Mouse (Mus musculus): ENCODE results near the gene Trmt112.
"Not testable (repeated sequence)": the region's sequence is repeated elsewhere in the genome, so short reads cannot be mapped to it uniquely, and the experiment has no call there.

Trmt112 gene

GRCm38 (mm10) chr19:6909507-6910289 lies at the start of gene Trmt112, which contains the start of gene Prdx5:
TSS of gene Trmt112 (plus strand) at chr19:6909698.
TSS of gene Prdx5 (minus strand) at chr19:6910106.
- DNase-seq: peak; percentile 95 to 96

GRCm38 (mm10) chr19:6859971-6860370 lies 49.5 kb upstream of the Trmt112 start:
- DNase-seq: no peak

- DNase-seq: no peak
Measured at GRCm38 (mm10) chr19:6860706-6861105, 48.8 kb upstream of the Trmt112 start.

GRCm38 (mm10) chr19:6861451-6861850 lies 48.0 kb upstream of the Trmt112 start:
- no peak for DNase-seq

- peak; percentile 75 to 81 for DNase-seq
Measured at GRCm38 (mm10) chr19:6869355-6869754, 40.1 kb upstream of the Trmt112 start.

- peak; percentile 88 to 94 for DNase-seq
Measured at GRCm38 (mm10) chr19:6871574-6872271, 37.8 kb upstream of the Trmt112 start.

- no peak for DNase-seq
Measured at GRCm38 (mm10) chr19:6872701-6873100, 36.8 kb upstream of the Trmt112 start.

- no peak for DNase-seq
Measured at GRCm38 (mm10) chr19:6874257-6874656, 35.2 kb upstream of the Trmt112 start.

GRCm38 (mm10) chr19:6875834-6876233 lies 33.7 kb upstream of the Trmt112 start:
- DNase-seq: no peak

- no peak for DNase-seq
Measured at GRCm38 (mm10) chr19:6876799-6877198, 32.7 kb upstream of the Trmt112 start.

- DNase-seq: no peak
Measured at GRCm38 (mm10) chr19:6877965-6878364, 31.5 kb upstream of the Trmt112 start.

- peak; percentile 33 to 51 for DNase-seq
Measured at GRCm38 (mm10) chr19:6892512-6892911, 17.0 kb upstream of the Trmt112 start.

- DNase-seq: no peak
Measured at GRCm38 (mm10) chr19:6893731-6894451, 15.6 kb upstream of the Trmt112 start.

- not testable (repeated sequence) for DNase-seq
Measured at GRCm38 (mm10) chr19:6895608-6896305, 13.7 kb upstream of the Trmt112 start.

GRCm38 (mm10) chr19:6899641-6900040 lies 9.9 kb upstream of the Trmt112 start:
- peak in 1 of 2 experiments; percentile 65 for DNase-seq

- peak; percentile 58 to 75 for DNase-seq
Measured at GRCm38 (mm10) chr19:6903031-6903430, 6.5 kb upstream of the Trmt112 start.

GRCm38 (mm10) chr19:6904846-6905245 lies 4.7 kb upstream of the Trmt112 start:
- DNase-seq: peak; percentile 87 to 94

GRCm38 (mm10) chr19:6905498-6906159 lies 3.9 kb upstream of the Trmt112 start:
- peak; percentile 55 for DNase-seq

GRCm38 (mm10) chr19:6906199-6906598 lies 3.3 kb upstream of the Trmt112 start:
- peak; percentile 68 to 77 for DNase-seq

- no peak for DNase-seq
Measured at GRCm38 (mm10) chr19:6907094-6907493, 2.4 kb upstream of the Trmt112 start.

GRCm38 (mm10) chr19:6907811-6908540 lies 1.5 kb upstream of the Trmt112 start:
- peak; percentile 44 to 60 for DNase-seq

All from kidney, postnatal 36 days (tissue).